Mouse (Mus musculus): Measurements from ENCODE around the gene Atp6v1fnb.

The Atp6v1fnb gene

DNA sequence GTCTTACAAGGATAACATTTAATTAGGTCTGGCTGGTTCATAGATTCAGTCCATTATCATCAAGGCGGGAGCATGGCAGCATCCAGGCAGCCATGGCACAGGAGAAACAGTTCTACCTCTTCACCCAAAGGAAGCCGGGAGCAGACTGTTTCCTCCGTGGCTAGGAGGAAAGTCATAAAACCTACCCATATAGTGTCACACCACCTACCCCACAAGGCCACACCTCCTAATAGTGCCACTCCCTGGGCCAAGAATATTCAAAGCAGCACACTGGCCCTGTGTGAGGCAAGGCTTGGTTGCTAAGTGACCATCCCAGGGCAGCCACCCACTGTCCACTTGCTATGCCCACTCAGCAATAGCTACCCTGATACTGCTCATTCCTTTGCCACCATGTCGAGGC, at the start of gene Atp6v1fnb:
TSS of gene Atp6v1fnb (plus strand) at position 301 of the 400 bp plus-strand sequence.
- DNase-seq (ENCODE audit: low spot score in 2 of 2), result no peak

DNA sequence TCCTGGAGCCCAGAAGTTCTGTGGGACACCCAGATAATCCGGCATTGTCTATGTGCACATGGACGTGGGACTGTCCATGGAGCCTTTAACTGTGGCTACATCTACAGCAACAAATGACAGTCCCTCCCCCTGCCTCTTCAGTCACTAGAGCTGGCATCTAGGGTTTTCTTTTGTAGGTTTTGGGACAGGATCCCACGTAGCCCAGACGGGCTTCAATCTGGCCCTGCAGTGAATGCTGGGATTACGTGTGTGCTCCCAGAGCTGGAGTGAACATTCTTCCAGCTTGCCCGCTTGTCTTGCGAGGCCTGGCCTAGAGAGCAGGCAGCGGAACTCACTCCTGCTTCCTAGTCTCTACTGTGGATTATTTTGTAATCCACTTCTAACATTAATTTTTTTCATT, 46.1 kb upstream of the Atp6v1fnb start:
- no peak for DNase-seq (ENCODE audit: low spot score in 2 of 2)

DNA sequence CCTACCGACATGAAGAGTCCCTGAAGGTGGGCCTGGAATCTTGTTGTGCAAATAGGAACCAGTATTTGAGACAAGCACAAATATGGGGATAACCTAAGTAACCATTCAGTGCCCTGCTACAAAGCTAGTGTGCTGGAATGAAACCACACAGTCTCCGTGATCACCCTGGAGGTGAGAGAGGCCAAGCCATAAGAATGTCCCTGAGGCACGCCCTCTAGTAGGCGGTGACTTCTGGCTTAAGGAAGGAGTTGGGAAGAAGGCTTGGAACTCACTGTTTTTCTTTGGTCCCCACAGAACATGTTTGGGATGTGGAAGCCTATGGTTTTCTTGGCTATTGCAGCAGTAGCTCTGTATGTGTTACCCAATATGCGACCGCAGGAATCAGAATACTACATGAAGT, 44.9 kb upstream of the Atp6v1fnb start:
- DNase-seq (ENCODE audit: low spot score in 2 of 2), result no peak

DNA sequence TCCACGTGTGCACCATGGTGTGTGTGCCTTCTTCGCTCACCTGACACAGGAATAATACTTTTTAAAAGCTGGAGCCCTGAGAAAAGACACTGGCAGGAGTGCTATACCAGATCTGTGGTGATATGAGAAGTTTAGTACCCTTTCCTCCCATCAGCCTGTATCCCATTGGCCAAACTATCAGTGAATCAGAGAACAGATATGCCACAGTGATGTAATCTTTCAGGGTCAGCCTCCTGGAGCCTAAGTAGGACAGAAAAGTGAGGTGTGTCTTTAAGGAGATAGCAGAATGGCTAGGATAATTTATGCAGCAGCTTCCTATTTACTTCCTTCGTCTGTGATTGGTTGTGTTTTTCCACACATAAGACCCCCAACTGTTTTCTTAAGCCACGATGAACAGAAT, 43.1 kb upstream of the Atp6v1fnb start:
- no peak for DNase-seq (ENCODE audit: low spot score in 2 of 2)

DNA sequence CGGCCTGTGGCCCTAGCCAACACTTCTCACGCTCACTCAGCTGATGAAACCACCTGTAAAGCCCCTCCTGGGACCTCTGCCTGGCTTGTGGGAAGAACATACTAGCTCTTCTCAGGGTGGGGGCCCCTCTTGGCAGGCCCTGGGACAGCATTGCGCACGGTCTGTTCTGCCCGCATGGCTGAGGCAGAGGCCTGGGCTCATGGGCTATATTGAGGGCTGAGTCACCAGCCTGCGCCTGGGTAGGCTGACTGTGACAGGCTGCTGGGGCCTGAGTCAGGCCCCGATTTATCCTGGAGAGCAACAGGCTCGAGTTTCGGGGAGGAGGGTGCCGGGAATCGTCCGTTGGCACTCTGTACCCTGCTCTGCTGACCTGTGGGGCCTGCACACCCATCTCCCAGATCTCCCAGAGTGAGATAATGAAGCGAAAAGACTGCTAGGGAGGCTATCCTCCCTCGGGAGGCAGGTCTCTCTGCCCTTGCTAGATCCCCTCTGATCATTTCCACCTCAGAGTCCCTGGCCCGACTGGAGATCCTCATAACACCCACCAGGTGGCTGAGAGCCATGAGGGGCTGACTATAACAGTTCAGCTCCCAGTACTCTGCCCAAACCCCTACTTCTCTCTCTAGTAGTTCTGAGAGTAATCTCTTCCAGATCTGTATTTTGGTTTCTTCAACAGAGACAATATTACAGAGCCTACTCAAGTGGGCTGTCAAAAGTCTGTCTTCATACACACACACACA, 40.4 kb upstream of the Atp6v1fnb start:
- no peak for DNase-seq (ENCODE audit: low spot score in 2 of 2)

DNA sequence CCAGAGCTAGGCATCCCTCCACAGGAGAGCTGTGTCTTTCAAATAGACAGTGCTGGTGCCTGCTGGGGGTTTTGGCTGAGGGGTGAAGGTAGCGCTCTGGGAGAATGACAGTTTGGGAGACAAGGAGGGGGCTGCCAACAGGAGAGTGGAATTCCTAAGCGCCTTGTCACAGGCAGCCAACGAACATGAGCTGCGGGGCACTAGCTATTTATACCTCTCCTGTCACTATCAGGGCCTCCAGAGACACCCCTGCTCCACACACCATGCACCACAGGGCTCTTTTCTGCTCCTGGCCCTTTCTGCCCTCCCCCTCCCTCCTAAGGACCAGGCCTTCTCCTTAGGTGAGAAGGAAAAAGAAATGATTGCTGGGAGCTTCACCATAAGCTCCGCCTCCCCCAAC, 39.8 kb upstream of the Atp6v1fnb start:
- DNase-seq (ENCODE audit: low spot score in 2 of 2), result no peak

DNA sequence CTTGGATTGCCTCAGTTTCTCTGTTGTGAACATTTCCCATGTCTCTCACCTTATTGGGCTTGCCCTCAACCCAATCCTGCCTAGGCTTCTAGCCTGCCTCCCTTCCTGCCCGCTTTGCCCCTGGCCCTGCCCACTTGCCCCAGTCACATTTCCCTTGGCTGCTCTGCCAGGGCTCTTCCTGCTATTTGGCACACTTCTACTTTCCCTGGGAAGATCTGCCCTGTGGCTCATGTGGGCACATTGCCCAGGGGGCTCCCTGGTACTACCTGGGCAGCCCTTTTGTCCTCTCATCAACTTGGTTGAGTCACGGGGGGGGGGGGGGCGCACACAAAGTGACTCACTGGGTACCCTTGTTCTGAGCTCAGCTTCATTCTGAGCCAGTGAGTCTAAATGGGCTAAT, 39.1 kb upstream of the Atp6v1fnb start:
- no peak for DNase-seq (ENCODE audit: low spot score in 2 of 2)

DNA sequence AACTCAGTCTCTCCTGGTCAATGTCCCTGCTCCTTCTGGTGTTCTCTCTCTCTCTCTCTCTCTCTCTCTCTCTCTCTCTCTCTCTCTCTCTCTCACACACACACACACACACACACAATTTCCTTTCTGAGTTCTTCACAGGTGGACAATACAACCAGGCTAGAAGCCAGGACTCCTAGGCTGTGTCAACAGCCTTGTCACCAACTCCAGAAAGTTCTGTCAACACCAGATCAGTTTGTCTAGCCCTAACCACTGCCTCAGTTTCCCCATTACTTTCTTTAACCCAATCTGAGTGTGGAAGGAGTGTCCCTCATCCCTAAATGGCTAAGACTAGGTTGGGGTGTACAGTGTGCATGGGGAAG, 38.6 kb upstream of the Atp6v1fnb start:
- DNase-seq (ENCODE audit: low spot score in 2 of 2), result no peak

DNA sequence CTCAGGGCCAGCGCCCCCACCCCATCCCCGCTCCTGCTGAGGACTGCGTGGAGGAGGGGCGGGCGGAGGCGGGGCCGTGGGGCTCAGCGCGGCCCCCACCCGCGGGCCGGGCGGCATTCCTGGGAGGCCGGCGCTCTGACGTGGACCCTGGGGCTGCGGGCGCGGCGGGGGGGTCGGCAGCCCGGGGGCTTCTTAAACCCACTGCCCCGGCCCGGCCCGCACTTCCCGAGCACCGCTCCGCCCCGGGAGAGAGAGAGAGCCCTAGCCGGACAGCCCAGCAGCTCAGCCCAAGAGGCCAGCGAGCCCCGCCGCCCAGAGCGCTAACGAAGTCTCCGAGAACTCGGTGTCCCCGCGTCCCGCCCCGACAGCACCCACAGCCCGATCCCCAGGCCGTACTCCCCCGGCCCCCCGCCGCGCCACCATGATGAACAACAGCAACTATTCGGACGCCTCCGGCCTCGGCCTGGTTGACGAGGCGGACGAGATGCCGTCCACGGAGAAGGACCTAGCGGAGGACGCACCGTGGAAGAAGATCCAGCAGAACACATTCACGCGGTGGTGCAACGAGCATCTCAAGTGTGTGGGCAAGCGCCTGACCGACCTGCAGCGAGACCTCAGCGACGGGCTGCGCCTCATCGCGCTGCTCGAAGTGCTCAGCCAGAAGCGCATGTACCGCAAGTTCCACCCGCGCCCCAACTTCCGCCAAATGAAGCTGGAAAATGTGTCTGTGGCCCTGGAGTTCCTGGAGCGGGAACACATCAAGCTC, 38.0 kb upstream of the Atp6v1fnb start, which contains the start of gene Flnc:
TSS of gene Flnc (plus strand) at position 219 of the 766 bp plus-strand sequence.
- peak in 1 of 2 experiments; percentile 17 for DNase-seq (ENCODE audit: low spot score in 2 of 2)

DNA sequence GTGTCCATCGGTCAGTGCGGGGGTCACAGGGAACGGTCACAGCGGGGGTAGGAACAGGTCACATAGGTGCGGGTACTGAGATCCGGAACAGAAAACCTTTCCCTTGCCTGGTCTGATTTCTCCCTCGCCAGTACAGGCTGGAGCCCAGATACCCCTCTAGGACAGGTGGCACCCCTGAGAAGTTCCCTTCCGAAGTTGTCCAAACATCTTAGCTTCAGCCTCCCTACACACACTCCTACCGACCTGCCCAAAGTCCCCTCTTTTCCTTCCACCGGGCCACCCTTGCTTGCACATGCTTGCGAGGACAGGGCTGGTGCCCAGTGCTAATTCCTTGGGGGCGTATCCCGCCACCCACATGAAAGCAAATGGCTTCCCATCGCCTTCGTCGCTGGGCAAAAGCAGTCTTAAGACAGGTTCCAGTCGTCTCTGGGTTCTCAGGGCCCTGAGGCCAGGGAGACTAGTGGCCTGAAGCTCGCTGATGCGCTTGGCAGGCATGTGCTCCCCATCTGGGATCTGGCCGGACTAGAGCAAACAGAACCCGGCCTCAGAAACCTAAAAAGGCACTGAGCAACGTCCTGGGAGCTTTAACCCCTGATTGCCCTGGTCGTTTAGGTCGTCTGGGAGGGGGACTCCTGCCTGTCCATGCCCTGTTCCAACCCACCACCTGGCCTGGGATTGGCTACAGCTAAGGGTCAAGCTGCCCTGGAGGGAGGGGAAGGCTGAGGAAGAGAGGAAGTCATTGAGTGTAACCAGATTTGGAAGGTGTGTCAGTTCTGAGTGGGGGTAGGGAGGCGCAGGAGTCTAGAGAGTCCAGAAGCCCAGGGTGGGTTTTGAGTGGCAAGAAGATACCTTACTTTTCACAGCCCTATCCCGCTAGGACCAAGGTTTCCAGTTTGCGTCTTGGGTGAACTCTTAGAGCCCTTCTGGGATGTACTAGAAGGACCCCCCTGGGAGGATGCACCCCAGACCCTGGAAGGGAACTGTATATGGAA, 37.1 kb upstream of the Atp6v1fnb start:
- no peak for DNase-seq (ENCODE audit: low spot score in 2 of 2)

DNA sequence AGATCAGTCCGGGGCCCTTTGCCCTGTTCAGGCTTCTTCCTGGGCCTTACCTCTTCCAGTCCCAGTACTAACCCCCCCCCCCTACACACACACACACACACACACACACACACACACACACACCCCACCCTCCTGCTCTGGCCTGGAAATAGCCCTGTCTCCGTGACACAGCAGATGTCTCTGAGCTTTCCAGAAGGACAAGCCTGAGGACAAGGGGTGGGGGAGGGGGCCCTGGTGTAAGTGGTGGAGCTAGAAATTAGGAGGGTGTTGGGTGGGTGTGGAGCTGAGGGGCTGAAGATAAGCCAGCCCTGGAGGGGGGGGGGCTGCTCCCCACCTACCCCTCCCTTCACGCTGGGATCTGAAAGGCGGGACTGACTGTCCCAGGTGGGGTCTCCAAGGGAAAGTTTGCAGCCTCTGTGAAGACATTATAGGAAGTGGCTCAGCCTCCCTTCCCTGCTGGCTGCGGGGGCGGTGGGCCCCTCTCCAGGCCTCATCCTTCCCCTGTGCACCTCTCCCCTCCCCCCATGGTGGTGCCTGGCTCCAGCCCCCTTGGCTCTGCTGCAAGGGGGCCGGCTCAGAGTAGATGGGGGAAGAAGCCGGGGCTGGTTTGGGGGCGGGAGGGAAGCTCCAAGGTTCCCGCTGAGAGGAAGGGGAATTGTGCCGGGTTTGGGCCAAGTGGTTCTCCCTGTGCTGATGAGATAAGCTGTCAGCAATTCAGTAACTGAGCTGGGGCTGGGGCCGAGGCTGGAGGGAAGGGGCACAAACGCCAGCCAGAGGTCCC, 36.1 kb upstream of the Atp6v1fnb start:
- no peak for DNase-seq (ENCODE audit: low spot score in 2 of 2)

DNA sequence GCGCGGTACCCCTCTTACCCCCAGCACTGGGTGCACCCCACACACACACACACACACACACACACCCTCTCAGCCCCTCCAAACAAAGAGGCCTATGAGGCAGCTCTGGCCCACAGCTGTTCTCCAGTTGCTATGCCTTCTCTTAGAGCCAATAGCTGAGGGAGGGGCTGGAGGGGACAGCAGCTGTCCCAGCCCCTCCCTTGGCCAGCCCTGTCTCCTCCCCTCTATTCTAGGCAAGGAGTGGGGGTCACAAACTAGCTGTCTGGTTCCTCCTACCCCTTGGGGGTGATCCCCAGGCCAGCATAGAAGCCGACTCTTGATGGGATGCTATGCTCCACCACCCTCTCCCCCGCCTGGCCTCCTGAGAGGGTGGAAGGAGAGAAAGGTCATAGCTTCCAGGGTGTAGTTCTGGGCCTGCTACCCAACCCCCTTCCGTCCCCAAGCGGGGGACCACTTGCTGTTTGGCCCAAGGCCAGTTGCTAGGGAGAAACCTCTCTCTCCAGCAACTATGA, 35.2 kb upstream of the Atp6v1fnb start:
- no peak for DNase-seq (ENCODE audit: low spot score in 2 of 2)

DNA sequence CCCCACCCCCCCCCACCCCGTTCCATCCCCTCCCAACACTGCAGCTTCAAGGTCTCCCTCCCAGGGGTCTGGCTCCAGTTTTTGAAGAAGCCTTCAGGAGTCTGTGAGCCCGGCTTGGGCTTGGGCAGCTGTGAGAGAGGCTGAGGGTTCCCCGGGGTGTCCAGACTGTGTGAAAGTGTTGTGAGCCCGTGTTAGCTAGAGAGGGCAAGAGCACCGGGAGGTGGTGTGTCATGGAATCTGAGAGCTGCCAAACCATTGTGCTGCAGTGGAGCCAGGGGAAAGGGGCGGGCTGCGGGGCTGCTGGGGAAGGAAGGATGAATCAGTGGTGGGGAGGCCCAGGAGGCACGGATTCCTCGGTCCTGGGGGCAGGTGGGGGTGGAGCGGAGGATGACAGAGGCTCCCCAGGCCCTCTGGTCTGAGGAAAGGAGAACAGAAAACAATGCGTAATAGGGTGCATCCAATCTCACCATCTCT, 34.7 kb upstream of the Atp6v1fnb start:
- DNase-seq (ENCODE audit: low spot score in 2 of 2), result no peak

DNA sequence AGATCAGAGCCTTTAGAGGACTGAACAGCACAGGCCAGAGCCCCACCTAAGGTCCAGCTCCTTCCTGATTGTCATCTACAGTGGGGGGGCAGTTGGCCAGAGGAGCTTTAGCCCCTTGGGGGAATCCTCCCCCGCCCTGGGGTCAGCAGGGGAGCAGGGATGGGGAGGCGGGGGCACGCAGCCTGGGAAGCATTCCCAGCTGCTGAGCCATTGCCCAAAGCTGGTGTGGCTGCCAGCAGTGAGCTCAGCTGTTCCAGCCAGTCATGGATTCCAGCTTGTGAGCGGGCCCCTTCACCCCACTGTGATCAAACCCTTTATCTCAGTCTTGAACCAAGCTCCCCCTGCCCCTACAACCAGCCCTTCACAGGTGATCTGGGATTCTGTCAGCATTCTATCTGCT, 32.0 kb upstream of the Atp6v1fnb start:
- no peak for DNase-seq (ENCODE audit: low spot score in 2 of 2)

DNA sequence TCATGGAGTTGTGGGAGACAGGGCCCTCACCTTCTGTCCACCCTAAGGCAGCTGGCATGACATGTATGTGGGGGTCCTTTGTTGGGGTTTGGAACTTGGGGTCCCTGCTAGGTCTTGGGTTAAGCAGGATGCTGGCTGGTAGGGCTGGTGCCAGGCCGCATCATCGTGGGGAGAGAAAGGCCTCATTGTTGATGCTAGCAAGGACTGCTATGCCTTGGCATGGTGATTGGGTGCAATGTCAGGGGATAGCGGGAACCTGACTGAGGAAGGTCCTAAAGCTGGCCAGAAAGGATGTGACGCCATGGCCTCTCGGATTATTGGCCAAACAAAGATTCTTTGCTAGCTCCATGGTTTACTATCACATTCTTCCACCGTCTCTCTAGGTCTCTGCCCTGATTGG, 31.4 kb upstream of the Atp6v1fnb start:
- DNase-seq (ENCODE audit: low spot score in 2 of 2), result no peak

DNA sequence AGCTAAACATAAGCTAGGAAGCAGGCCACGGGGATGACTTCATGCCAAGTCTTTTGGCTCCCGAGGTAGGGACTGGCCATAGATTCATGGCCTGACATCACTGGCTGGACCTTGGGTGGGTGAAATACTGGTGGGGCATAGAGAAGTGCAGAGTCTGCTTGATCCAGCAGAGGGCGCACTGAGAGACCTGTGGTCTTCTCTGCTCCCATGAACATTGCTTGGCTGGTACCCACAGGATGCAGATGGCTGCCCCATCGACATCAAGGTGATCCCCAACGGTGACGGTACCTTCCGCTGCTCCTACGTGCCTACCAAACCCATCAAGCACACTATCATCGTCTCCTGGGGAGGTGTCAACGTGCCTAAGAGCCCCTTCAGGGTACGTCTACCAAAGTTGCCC, 26.5 kb upstream of the Atp6v1fnb start:
- DNase-seq (ENCODE audit: low spot score in 2 of 2), result no peak

DNA sequence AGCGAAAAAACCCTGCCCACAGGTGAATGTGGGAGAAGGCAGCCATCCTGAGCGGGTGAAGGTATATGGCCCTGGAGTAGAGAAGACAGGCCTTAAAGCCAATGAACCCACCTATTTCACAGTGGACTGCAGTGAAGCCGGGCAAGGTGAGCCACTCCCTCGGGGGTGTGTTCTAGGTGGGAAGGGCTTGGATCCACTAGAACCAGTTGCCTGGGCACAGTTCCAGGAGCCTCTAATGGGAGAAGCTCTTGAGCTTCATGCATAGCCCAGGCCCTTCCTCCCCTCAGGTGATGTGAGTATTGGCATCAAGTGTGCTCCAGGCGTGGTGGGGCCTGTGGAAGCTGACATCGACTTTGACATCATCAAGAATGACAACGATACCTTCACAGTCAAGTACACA, 25.9 kb upstream of the Atp6v1fnb start:
- no peak for DNase-seq (ENCODE audit: low spot score in 2 of 2)

DNA sequence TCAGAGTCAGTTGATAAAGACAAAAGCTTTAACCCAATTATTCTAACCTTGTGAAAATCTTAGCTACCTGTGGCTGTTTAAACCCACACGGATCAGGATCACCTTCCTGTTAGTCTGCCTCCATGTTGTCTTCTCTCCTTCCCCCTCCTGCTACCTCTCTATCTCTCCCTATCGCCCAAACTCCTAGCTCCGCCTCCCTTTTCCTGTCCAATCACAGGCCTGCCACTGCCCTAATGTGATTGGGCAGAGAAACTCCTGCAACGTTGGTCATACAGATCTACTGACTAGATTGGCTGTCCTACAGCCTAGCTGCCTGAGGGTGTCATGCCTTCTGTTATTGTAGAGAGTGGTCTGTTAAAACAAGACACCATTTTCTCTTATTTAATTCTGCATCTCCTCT, 21.4 kb upstream of the Atp6v1fnb start:
- no peak for DNase-seq (ENCODE audit: low spot score in 2 of 2)

DNA sequence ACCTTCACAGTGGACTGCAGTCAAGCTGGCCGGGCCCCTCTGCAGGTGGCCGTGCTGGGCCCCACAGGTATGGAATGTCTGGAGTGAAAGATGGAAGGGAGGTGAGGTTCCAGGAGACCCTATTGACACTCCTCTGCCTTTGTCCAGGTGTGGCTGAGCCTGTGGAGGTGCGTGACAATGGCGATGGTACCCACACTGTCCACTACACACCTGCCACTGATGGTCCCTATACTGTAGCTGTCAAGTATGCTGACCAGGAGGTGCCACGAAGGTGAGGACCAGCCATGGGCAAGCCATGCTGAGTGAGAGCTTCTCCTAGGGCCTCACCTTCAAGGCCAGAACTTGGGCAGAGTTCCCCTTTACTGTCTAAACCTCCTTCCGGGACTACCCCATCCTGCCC, 20.6 kb upstream of the Atp6v1fnb start:
- no peak for DNase-seq (ENCODE audit: low spot score in 2 of 2)

DNA sequence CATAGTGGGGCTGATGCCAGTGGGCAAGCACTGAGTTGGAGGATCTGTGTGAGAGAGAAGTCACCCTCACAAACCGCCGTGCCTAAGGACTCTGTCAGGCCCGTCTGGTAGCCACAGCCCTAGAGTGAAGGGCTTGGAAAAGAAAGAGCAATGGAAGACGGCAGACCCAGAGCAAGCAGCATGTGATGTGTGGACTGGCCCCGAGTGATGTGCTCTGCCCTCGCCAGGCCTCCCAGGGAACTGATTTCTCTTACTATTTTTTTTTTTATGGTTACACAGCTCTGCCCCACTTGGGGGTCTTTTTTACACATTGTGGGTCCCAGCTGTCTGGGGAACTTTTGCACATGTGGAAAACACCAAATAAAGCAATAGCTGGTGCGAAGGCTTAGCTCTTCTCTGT, 9.7 kb upstream of the Atp6v1fnb start:
- no peak for DNase-seq (ENCODE audit: low spot score in 2 of 2)

DNA sequence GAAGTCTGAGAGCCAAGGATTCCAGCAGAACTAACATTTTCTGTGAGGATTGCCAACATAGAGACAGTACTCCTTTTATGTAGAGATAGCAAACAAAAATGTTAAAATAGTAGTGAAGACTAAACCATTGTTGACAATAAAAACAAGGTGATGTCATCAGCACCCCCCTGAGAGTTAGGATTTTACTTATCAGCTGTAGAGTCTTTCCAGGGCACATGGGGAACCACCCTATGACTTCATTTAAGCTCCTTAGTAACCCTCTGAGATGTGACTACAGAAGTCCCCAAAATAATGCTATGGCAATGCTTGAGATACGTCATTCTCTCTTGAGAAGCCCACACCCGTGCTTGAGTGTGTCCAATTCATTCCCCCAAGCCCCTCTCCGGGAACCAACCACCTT, 7.8 kb upstream of the Atp6v1fnb start:
- DNase-seq (ENCODE audit: low spot score in 2 of 2), result no peak
